Mouse (Mus musculus): Measurements from ENCODE around the gene Pi4ka. TPM values are rescaled to one million over a fixed set of nuclear protein-coding genes. Genes with fewer than 3 reads are reported as not detected.
"Not testable (repeated sequence)": the region's sequence is repeated elsewhere in the genome, so short reads cannot be mapped to it uniquely, and the experiment has no call there.

The Pi4ka gene
- polyA plus RNA-seq, 1 experiment from 2014 or later = 28.0 TPM

DNA sequence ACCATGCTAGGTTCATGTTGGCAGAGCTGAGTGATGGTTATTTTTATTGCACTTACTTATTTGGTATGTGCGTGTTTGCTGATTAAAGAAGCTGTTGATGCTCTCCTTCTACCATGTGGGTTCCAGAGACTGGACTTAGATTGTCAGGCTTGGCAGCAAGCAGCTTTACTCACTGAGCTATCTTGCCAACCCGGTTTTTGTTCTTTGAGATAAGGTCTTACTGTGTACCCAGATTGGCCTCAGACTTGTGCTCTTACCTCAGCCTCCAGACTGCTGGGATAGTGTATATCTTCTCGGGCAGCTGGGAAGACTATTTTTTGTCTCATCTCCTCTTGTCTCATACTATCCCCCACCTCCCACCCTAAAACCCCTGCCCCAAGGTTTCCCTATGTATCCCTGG, 168.5 kb downstream of the Pi4ka start:
- Histone ChIP-seq H3K27me3 (ENCODE audit: control insufficient read depth, insufficient read depth, low read depth, low read length) (no peaks in the 10 kb centered on the region), H3K4me2 (ENCODE audit: low read depth, low read length) (no peak overlapping the region), H3K27ac (ENCODE audit: low read length) (no peak overlapping the region), H3K4me1 (replicated peaks; ENCODE audit: control insufficient read depth, insufficient read depth, low read length) (peaks cover 40% of the 10 kb centered on the region), H3K9me3 (ENCODE audit: control insufficient read depth, low read length) (no peaks in the 10 kb centered on the region), H3K4me3 (ENCODE audit: low read length) (no peak overlapping the region), H3K36me3 (ENCODE audit: control insufficient read depth, insufficient read depth, low read length) (no peaks in the 10 kb centered on the region), H3K9ac (ENCODE audit: low read length) (no peak overlapping the region)
- ATAC-seq (ENCODE audit: low read depth) = no peak
- 56% methylated on average over 3 of the region's 3 CpGs for WGBS

- Histone ChIP-seq H3K36me3 (ENCODE audit: control insufficient read depth, insufficient read depth, low read length) (no peaks in the 10 kb centered on the region), H3K4me2 (ENCODE audit: low read depth, low read length) (peak overlapping the region; percentile 72), H3K4me3 (ENCODE audit: low read length) (peak overlapping the region; percentile 86), H3K4me1 (replicated peaks; ENCODE audit: control insufficient read depth, insufficient read depth, low read length) (peaks cover 42% of the 10 kb centered on the region), H3K27ac (ENCODE audit: low read length) (peak overlapping the region; percentile 74), H3K9me3 (ENCODE audit: control insufficient read depth, low read length) (no peaks in the 10 kb centered on the region), H3K9ac (ENCODE audit: low read length) (peak overlapping the region; percentile 91), H3K27me3 (ENCODE audit: control insufficient read depth, insufficient read depth, low read depth, low read length) (no peaks in the 10 kb centered on the region)
- 21% methylated on average over 9 of the region's 9 CpGs for WGBS
- ATAC-seq (ENCODE audit: low read depth) = no peak
Observed at GRCm38 (mm10) chr16:17234916-17235665, 171.0 kb downstream of the Pi4ka start.

DNA sequence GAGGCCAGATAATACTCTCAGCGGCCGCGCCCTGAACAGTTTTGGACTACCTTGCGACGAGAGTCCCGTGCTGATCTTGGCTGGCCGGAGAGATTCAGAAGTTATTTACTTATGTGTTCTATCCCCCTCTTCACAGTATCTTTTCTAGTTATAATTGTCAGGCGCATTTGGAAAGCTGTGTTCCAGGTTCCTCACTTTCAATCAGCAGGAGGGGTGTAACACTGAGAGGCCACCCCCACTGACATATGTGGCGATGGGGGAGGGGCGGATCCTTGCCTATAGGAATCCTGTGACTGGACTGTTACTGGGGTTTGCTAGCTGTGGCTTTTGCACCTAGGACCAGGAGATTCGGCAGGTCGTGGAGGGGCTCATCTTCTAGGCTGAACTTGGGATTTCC, 171.6 kb downstream of the Pi4ka start:
- Histone ChIP-seq H3K27ac (ENCODE audit: low read length) (peak overlapping the region; percentile 84), H3K4me3 (ENCODE audit: low read length) (peak overlapping the region; percentile 86), H3K36me3 (ENCODE audit: control insufficient read depth, insufficient read depth, low read length) (no peaks in the 10 kb centered on the region), H3K4me2 (ENCODE audit: low read depth, low read length) (peak overlapping the region; percentile 72), H3K9ac (ENCODE audit: low read length) (peak overlapping the region; percentile 91), H3K9me3 (ENCODE audit: control insufficient read depth, low read length) (no peaks in the 10 kb centered on the region; the same call in 1 of the 2 replicates), H3K4me1 (replicated peaks; ENCODE audit: control insufficient read depth, insufficient read depth, low read length) (peaks cover 40% of the 10 kb centered on the region), H3K27me3 (ENCODE audit: control insufficient read depth, insufficient read depth, low read depth, low read length) (no peaks in the 10 kb centered on the region)
- no peak for ATAC-seq (ENCODE audit: low read depth)
- WGBS = 2% methylated on average over 12 of the region's 12 CpGs

DNA sequence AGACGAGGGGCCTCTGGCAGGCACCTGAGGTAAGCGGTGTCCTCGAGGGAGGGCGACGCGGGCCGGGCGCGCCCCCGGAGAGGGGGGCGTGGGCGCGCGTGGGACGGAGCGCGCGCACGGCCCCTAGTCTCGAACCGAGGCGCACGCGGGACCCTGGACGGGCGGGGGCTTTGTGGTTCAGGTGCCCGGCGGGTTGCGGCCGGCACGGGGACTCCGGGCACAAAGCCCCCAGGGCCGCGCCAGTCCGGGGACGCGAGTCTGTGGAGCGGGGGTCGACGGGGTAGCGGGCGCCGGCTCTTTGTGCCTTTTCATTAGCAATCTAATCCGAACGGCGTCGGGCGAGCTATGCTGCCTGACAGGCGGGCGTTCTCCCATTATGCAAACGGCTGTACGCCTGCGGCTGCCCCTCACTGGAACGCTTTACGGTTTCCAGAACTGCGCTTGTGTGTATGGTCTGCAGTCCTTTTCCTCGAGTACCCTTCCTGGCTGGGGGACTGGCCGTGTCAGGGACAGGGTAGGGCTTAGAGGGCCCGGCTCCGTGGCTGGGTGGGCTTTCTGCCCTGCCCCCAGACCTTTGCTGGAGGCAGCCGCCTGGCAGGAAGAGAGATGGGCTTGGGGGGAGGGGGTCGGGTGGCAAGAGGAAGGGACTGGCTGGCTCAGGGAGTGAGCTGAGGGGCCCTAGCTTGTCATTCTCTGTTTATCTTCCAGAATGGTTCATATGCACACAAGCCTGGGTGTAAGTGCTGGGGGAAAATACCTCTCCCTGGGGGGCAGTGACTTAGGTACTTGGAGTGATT, 172.2 kb downstream of the Pi4ka start:
- Histone ChIP-seq H3K9me3 (ENCODE audit: control insufficient read depth, low read length) (no peaks in the 10 kb centered on the region; the same call in 1 of the 2 replicates), H3K4me1 (replicated peaks; ENCODE audit: control insufficient read depth, insufficient read depth, low read length) (peaks cover 34% of the 10 kb centered on the region), H3K4me3 (ENCODE audit: low read length) (peak overlapping the region; percentile 86), H3K27me3 (ENCODE audit: control insufficient read depth, insufficient read depth, low read depth, low read length) (no peaks in the 10 kb centered on the region), H3K4me2 (ENCODE audit: low read depth, low read length) (peak overlapping the region; percentile 72), H3K9ac (ENCODE audit: low read length) (peak overlapping the region; percentile 91), H3K27ac (ENCODE audit: low read length) (peak overlapping the region; percentile 84), H3K36me3 (ENCODE audit: control insufficient read depth, insufficient read depth, low read length) (no peaks in the 10 kb centered on the region)
- ATAC-seq (ENCODE audit: low read depth) = peak; percentile 53
- WGBS = under 1% methylated on average over 62 of the region's 62 CpGs

DNA sequence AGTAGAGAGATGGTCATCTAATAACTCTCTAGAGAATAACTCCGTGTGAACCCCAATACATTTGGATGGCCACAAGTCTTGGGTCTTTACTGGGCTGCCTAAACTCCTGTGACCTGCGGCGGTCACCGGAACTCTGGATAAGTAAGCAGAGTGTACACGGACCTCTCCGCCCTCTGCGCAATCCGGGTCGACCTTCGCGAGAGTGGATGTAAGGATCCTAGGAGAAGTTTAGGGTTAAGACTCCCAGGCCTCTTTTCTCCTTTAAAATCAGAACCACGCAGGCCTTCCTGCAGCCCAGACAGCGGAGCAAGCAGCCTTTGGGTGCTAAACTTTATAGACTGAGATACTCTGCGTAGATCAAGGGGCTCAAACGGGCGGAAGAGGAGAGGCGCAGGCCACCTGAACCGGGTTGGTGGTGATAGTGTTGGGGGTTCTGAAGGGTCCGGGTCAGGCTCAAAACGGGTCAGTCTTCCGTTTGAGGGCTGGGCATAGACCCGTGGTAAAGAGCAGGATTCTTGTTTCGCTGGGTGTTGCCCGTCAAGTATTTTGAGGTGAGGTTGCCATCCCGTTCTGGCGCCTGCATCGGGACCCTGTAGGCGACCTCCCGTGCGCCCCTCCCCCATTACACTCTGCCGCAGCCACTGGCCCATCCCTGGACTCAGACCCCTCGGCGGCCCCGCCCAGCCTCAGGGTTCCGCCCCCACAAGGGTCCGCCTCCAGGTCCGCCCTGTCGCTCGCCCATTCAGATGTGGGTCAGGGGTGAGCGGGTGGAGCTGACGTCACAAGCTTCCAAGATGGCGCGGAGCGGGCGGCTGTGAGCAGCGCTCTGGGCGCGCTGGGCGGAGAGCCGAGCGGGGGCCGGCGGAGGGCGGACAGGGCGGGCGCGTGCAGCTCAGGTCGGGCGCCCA, 173.1 kb downstream of the Pi4ka start, which contains the start of gene Hic2:
Gene Hic2 (plus strand): TSS at position 779 of the 908 bp plus-strand sequence.
- Histone ChIP-seq H3K4me3 (ENCODE audit: low read length) (peak within 1 kb of the TSS; percentile 86), H3K4me1 (replicated peaks; ENCODE audit: control insufficient read depth, insufficient read depth, low read length) (peaks cover 29% of the 10 kb centered on the region), H3K9ac (ENCODE audit: low read length) (peak within 1 kb of the TSS; percentile 91), H3K4me2 (ENCODE audit: low read depth, low read length) (peak within 1 kb of the TSS; percentile 72), H3K27ac (ENCODE audit: low read length) (peak within 1 kb of the TSS; percentile 84), H3K9me3 (ENCODE audit: control insufficient read depth, low read length) (no peaks in the 10 kb centered on the region; the same call in 1 of the 2 replicates), H3K36me3 (ENCODE audit: control insufficient read depth, insufficient read depth, low read length) (no peaks in the 10 kb centered on the region), H3K27me3 (ENCODE audit: control insufficient read depth, insufficient read depth, low read depth, low read length) (no peaks in the 10 kb centered on the region)
- 2% methylated on average over 47 of the region's 59 CpGs for WGBS
- ATAC-seq (ENCODE audit: low read depth) = peak; percentile 99

DNA sequence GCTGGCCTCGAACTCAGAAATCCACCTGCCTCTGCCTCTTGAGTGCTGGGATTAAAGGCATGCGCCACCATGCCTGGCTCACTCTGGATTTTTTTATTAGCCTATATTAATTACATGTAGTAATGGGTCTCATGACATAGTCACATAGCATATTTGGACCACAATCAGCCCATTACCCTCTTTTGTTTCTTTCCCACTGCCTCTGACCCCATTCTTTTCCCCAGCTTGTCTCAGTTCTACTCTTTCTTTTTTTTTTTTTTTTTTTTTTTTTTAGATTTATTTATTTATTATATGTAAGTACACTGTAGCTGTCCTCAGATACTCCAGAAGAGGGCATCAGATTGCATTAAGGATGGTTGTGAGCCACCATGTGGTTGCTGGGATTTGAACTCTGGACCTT, 174.6 kb downstream of the Pi4ka start:
- not testable (repeated sequence) for H3K9me3 ChIP-seq (ENCODE audit: control insufficient read depth, low read length); H3K27ac ChIP-seq (ENCODE audit: low read length); H3K36me3 ChIP-seq (ENCODE audit: control insufficient read depth, insufficient read depth, low read length); H3K9ac ChIP-seq (ENCODE audit: low read length); H3K27me3 ChIP-seq (ENCODE audit: control insufficient read depth, insufficient read depth, low read depth, low read length); H3K4me3 ChIP-seq (ENCODE audit: low read length); ATAC-seq (ENCODE audit: low read depth); H3K4me2 ChIP-seq (ENCODE audit: low read depth, low read length)
- H3K4me1 ChIP-seq (replicated peaks; ENCODE audit: control insufficient read depth, insufficient read depth, low read length) = peaks cover 23% of the 10 kb centered on the region
- WGBS = 94% methylated on average over 2 of the region's 2 CpGs

Other genes with a start within 250 kb of the Pi4ka start
- 330 and 339 TPM in 2 replicates for gene Ube2l3, start 203.7 kb downstream of the Pi4ka start, polyA plus RNA-seq (2015; fragmentation: Nextera tagmentation; extraction: Ambion mirVana)
- gene Rimbp3, start 197.7 kb downstream of the Pi4ka start, polyA plus RNA-seq (2015; fragmentation: Nextera tagmentation; extraction: Ambion mirVana) = 0.16 and 0.20 TPM in 2 replicates
- gene Hic2, start 172.7 kb downstream of the Pi4ka start, polyA plus RNA-seq (2015; fragmentation: Nextera tagmentation; extraction: Ambion mirVana) = 4.1 and 4.5 TPM in 2 replicates
- 8.5 and 9.7 TPM in 2 replicates for gene Tmem191c, start 130.2 kb downstream of the Pi4ka start, polyA plus RNA-seq (2015; fragmentation: Nextera tagmentation; extraction: Ambion mirVana)
- gene Serpind1, start 74.9 kb downstream of the Pi4ka start, polyA plus RNA-seq (2015; fragmentation: Nextera tagmentation; extraction: Ambion mirVana) = 0.70 and 3.3 TPM in 2 replicates
- 15.1 and 15.3 TPM in 2 replicates for gene Snap29, start 328 bp downstream of the Pi4ka start, polyA plus RNA-seq (2015; fragmentation: Nextera tagmentation; extraction: Ambion mirVana)
- gene Crkl, start 45.7 kb upstream of the Pi4ka start, polyA plus RNA-seq (2015; fragmentation: Nextera tagmentation; extraction: Ambion mirVana) = 56.7 and 60.4 TPM in 2 replicates
- gene Aifm3, start 83.3 kb upstream of the Pi4ka start, polyA plus RNA-seq (2015; fragmentation: Nextera tagmentation; extraction: Ambion mirVana) = 4.1 and 6.5 TPM in 2 replicates
- gene Lztr1, start 102.4 kb upstream of the Pi4ka start, polyA plus RNA-seq (2015; fragmentation: Nextera tagmentation; extraction: Ambion mirVana) = 75.6 and 85.6 TPM in 2 replicates
- 53.0 and 59.5 TPM in 2 replicates for gene Thap7, start 124.8 kb upstream of the Pi4ka start, polyA plus RNA-seq (2015; fragmentation: Nextera tagmentation; extraction: Ambion mirVana)
- 3.0 and 4.8 TPM in 2 replicates for gene Lrrc74b, start 154.9 kb upstream of the Pi4ka start, polyA plus RNA-seq (2015; fragmentation: Nextera tagmentation; extraction: Ambion mirVana)
- gene P2rx6, start 155.6 kb upstream of the Pi4ka start, polyA plus RNA-seq (2015; fragmentation: Nextera tagmentation; extraction: Ambion mirVana) = 1.3 and 1.5 TPM in 2 replicates
- gene Slc7a4, start 176.9 kb upstream of the Pi4ka start, polyA plus RNA-seq (2015; fragmentation: Nextera tagmentation; extraction: Ambion mirVana) = 10.8 and 13.2 TPM in 2 replicates
- 33.2 and 34.3 TPM in 2 replicates for gene Smpd4, start 213.0 kb upstream of the Pi4ka start, polyA plus RNA-seq (2015; fragmentation: Nextera tagmentation; extraction: Ambion mirVana)
- gene Ccdc74a, start 240.2 kb upstream of the Pi4ka start, polyA plus RNA-seq (2015; fragmentation: Nextera tagmentation; extraction: Ambion mirVana) = 8.8 and 9.1 TPM in 2 replicates

Measured in lung, embryonic 16.5 days (tissue).